Mouse (Mus musculus) embryonic facial prominence, embryonic 14.5 days (tissue): ENCODE results near the gene Cadps2. TPM values are rescaled to one million over a fixed set of nuclear protein-coding genes. Genes with fewer than 3 reads are reported as not detected.

Experiments used
- ATAC-seq: fragments of 200-750 bp; cut with Nextera tagmentation; 2 replicates; pipeline ENCODE4 v1.8.0; 2017; ENCODE audit warnings: low read depth, moderate number of reproducible peaks, moderate TSS enrichment
- DNase-seq: peaks from one replicate; pipeline ENCODE4 v3.0.0-alpha.2; 2015; ENCODE audit warnings: low spot score
- H3K27ac ChIP-seq: fragments of 300-500 bp; sonication (generic); replicated peaks from 2 replicates; pipeline ENCODE4 v1.5.1; 2014; ENCODE audit warnings: low read depth, mild to moderate bottlenecking, low read length, moderate library complexity
- H3K27me3 ChIP-seq: fragments of 300-500 bp; sonication (generic); replicated peaks from 2 replicates; pipeline ENCODE4 v1.6.1; 2014; ENCODE audit warnings: low read length; ENCODE audit not compliant: control insufficient read depth, insufficient read depth
- H3K36me3 ChIP-seq: fragments of 300-500 bp; sonication (generic); 2 replicates; pipeline ENCODE4 v1.6.1; 2014; ENCODE audit warnings: low read length, mixed read lengths; ENCODE audit not compliant: control insufficient read depth, insufficient read depth
- H3K4me1 ChIP-seq: fragments of 300-500 bp; sonication (generic); 2 replicates; pipeline ENCODE4 v1.6.1; 2014; ENCODE audit warnings: antibody characterized with exemption, low read length; ENCODE audit not compliant: control insufficient read depth, insufficient read depth
- H3K4me2 ChIP-seq: fragments of 300-500 bp; sonication (generic); 2 replicates; pipeline ENCODE4 v1.6.1; 2014; ENCODE audit warnings: low read depth, mild to moderate bottlenecking, low read length, moderate library complexity, mixed read lengths
- H3K4me3 ChIP-seq: fragments of 300-500 bp; sonication (generic); 2 replicates; pipeline ENCODE4 v1.5.1; 2014; ENCODE audit warnings: low read depth, mild to moderate bottlenecking, low read length
- H3K9ac ChIP-seq: fragments of 300-500 bp; sonication (generic); 2 replicates; pipeline ENCODE4 v1.6.1; 2014; ENCODE audit warnings: low read depth, mild to moderate bottlenecking, low read length, moderate library complexity, mixed read lengths
- H3K9me3 ChIP-seq: fragments of 300-500 bp; sonication (generic); 2 replicates; pipeline ENCODE4 v1.6.1; 2016; ENCODE audit warnings: low read length; ENCODE audit not compliant: control insufficient read depth
- whole genome bisulfite sequencing: fragments of 180-500 bp; shearing (Covaris S2); extraction: QIAGEN DNeasy Blood & Tissue Kit; methylation state at CpG from one replicate; pipeline ENCODE4 v1.1.7; 2014; 5-methylcytosine and 5-hydroxymethylcytosine counted together
- polyA plus RNA-seq: library from polyadenylated mRNA; unstranded; fragments of >200 nt; fragmentation: Nextera tagmentation; extraction: Ambion mirVana; gene quantifications from 2 replicates; pipeline ENCODE4 v1.2.1, GENCODE M21; 2014

The Cadps2 gene
- polyA plus RNA-seq, 1 experiment from 2014 or later = 7.2 TPM

DNA sequence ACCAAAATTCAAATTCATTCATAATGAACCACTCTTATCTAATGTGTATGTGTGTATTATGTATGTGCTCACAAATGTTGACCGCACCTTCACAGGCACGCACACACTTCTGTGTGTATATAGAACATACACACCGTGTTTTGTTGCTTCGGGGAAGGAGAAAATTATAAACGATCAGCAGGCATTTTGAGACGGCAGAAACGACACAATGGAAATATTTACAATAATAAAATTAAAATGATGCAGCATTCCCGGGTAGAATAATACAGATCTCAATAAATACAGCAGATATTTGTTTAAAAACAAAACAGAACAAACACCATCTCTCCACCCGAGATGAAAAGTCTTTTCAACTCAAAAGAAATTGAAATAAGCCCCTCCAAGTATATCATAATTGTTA is 594.1 kb downstream of the Cadps2 start:
- 17% methylated on average over 9 of the region's 9 CpGs for WGBS
- Histone ChIP-seq H3K27me3 (peaks cover 93% of the 10 kb centered on the region), H3K36me3 (no peaks in the 10 kb centered on the region), H3K4me2 (no peak overlapping the region), H3K4me3 (peak overlapping the region; percentile 19; the same call in 1 of the 2 replicates), H3K27ac (no peak overlapping the region), H3K4me1 (peaks cover 13% of the 10 kb centered on the region; the same call in 1 of the 2 replicates), H3K9ac (no peak overlapping the region), H3K9me3 (no peaks in the 10 kb centered on the region)
- DNase-seq (no peak), ATAC-seq (no peak)

DNA sequence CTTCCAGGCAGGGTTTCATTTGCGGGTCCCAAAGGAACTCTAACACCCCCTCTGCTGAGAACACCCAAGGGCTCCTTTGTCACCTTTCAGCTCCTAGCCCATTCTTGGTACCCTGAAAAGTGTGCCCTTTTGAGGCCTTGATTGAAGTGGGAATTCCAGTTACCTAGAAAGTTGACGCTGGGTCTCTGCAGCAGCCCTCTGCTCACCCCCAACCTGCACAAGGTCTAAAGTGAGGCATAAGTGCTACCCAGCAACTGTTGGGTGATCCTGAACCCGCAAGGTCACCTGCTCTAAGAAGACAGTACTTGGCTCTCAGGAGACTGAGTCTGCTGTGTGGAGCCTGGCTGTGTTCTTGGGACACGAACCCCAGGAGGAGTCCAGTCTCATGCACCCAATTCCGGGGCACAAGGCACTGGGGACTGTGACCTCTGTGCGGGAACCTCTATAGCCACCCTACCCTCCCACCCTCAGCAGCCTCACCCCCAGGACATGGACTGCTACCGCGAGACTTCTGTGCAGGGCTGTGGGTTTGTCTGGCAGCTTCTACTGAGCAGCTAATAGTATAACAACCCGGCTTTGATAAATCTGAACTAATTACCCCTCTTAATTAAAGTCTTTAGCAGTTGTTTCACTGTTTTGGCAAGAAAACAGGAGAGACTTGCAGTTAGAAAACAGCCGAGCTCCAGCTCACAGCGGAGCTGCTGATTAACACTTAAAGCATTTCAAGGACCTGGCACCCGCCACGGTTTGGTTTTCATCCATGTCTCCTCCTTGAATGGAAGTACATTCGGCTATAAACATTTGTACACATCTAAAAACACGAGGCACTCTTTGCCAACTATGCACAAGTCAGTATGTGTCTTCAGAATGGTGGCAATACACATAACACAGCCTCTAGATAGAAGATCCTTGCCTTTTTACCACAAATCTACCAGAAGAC is 595.1 kb downstream of the Cadps2 start:
- DNase-seq (no peak), ATAC-seq (no peak; the same call in 1 of the 2 replicates)
- 4% methylated on average over 15 of the region's 15 CpGs for WGBS
- no peak overlapping the region for H3K9ac ChIP-seq
- H3K4me3 ChIP-seq = no peak overlapping the region
- H3K4me2 ChIP-seq = no peak overlapping the region
- no peak overlapping the region for H3K27ac ChIP-seq
- H3K27me3 ChIP-seq = peaks cover 83% of the 10 kb centered on the region
- H3K9me3 ChIP-seq = no peaks in the 10 kb centered on the region
- peaks cover 9% of the 10 kb centered on the region; the same call in 1 of the 2 replicates for H3K4me1 ChIP-seq
- no peaks in the 10 kb centered on the region for H3K36me3 ChIP-seq

Other genes with a start within 250 kb of the Cadps2 start
- not detected in 2 replicates for gene Rnf133, start 189.1 kb downstream of the Cadps2 start, polyA plus RNA-seq
- gene Rnf148, start 184.3 kb downstream of the Cadps2 start, polyA plus RNA-seq = not detected in 2 replicates
- gene Tas2r118, start 130.6 kb upstream of the Cadps2 start, polyA plus RNA-seq = not detected in 2 replicates